Mouse (Mus musculus): ENCODE measurements at regions not wholly inside any gene's neighbourhood (a gene's known extent, or its start where the extent isn't known, plus 50 kb on each side); places are given as distances from the start of the nearest gene placed in this dataset.
A peak's percentile ranks its signal among the peaks of the same experiment; 100 is the strongest.

DNA sequence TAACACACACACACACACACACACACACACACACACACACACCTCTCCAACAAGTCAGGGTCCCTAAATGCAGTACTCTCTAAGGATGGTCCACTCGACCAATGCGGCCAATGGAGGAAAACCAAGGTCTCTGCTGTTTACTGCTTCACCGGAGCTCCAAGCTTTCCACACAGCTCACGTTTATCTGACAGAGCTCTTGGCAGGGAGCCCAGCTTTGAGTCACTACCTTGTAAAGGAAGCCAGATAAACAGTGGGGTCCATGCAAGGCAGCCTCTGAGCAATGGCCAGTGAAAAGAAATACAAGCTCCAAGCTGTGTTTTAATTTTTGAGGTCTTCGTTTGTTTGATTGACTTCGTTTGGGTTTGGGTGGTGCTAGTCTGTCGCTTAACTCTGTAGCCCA, 264.9 kb upstream of the Prok2 start (continued):
- TF ChIP-seq POLR2A (IDR thresholded peaks at IDR 0.05; ENCODE audit: control insufficient read depth in 1 of 2, insufficient read depth in 1 of 2, low read depth in 1 of 2, low read length in 2 of 2, poor library complexity in 1 of 2), result no peak
- TF ChIP-seq GABPA (IDR thresholded peaks at IDR 0.05; ENCODE audit: low read depth, low read length), result no peak
- no peak for TF ChIP-seq TAL1 (IDR thresholded peaks at IDR 0.05; ENCODE audit: low read length)
- no peak for TF ChIP-seq RAD21 (IDR thresholded peaks at IDR 0.05; ENCODE audit: low read depth, low read length)
- no peak for TF ChIP-seq ELF1 (IDR thresholded peaks at IDR 0.05; ENCODE audit: low read depth, low read length)
- no peak for TF ChIP-seq MEF2A (IDR thresholded peaks at IDR 0.05; ENCODE audit: extremely low read depth, insufficient replicate concordance, low read depth, low read length, poor library complexity, severe bottlenecking)
- TF ChIP-seq ETS1 (IDR thresholded peaks at IDR 0.05; ENCODE audit: low read depth, low read length), result peak; percentile 71; the same call in 1 of the 2 replicates
- TF ChIP-seq E2F4 (IDR thresholded peaks at IDR 0.05; ENCODE audit: borderline replicate concordance, low read depth, low read length), result no peak
- 0 out of 2 replicates have a peak, but pooled peaks have one; percentile 19 for TF ChIP-seq MAX (IDR thresholded peaks at IDR 0.05; ENCODE audit: low read length)
- TF ChIP-seq POLR2AphosphoS2 (IDR thresholded peaks at IDR 0.05; ENCODE audit: low read length), result no peak
- no peak for TF ChIP-seq CHD2 (IDR thresholded peaks at IDR 0.05; ENCODE audit: low read length)
- no peak for TF ChIP-seq SMC3 (IDR thresholded peaks at IDR 0.05; ENCODE audit: low read depth, low read length)
- no peak for TF ChIP-seq ZNF384 (IDR thresholded peaks at IDR 0.05; ENCODE audit: low read depth, low read length)
- TF ChIP-seq NELFE (IDR thresholded peaks at IDR 0.05; ENCODE audit: low read depth, low read length), result no peak
- no peak for TF ChIP-seq MXI1 (IDR thresholded peaks at IDR 0.05; ENCODE audit: low read depth, low read length)
- peak; percentile 66 to 87 for TF ChIP-seq EP300 (IDR thresholded peaks at IDR 0.05; ENCODE audit: low read depth in 1 of 2, low read length in 2 of 2)
- 0 out of 2 replicates have a peak, but pooled peaks have one; percentile 29 for TF ChIP-seq MYC (IDR thresholded peaks at IDR 0.05; ENCODE audit: low read depth, low read length)
- no peak for TF ChIP-seq ZC3H11A (IDR thresholded peaks at IDR 0.05; ENCODE audit: low read depth, low read length)
- no peak for TF ChIP-seq NRF1 (IDR thresholded peaks at IDR 0.05; ENCODE audit: insufficient read depth, low read depth, low read length, poor library complexity, severe bottlenecking)
- peak; percentile 72 for TF ChIP-seq RCOR1 (IDR thresholded peaks at IDR 0.05; ENCODE audit: low read depth, low read length)

DNA sequence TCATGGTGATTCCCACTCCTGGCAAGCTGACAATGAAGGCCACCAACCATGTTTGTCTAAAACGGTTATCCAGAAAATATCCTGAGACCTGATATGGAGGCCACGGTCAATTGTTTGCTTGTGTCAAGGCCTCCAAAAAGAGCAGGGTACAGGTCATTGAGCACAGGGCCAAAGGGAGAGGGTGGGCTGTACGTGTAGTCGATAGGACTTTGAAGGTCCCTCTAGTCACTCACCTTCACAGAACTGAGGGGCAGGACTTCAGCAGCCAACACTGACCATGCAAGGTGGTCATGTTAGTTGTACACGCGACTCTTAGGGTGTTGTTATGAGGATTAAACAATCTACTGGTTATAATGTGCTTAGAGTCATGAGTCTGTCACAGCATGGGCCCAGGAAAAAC, 264.4 kb upstream of the Prok2 start:
- DNase-seq (ENCODE audit: low read depth, low spot score), result no peak
- H3K27ac ChIP-seq (ENCODE audit: control insufficient read depth, low read depth, low read length), result no peak overlapping the region
- no peaks in the 10 kb centered on the region for H3K79me2 ChIP-seq (ENCODE audit: control insufficient read depth, insufficient read depth, low read length, poor library complexity)
- peaks cover 0 to 24% of the 10 kb centered on the region in 2 experiments; a peak in 2 of 4 replicates for H3K4me1 ChIP-seq (ENCODE audit: control insufficient read depth in 1 of 2, insufficient read depth in 2 of 2, low read length in 2 of 2)
- no peaks in the 10 kb centered on the region; a peak in 2 of 4 replicates for H3K36me3 ChIP-seq (ENCODE audit: control insufficient read depth in 1 of 2, insufficient read depth in 2 of 2, low read length in 2 of 2)
- no peak overlapping the region for H3K9ac ChIP-seq (ENCODE audit: control insufficient read depth, low read depth, low read length, poor library complexity, severe bottlenecking)
- H3K4me3 ChIP-seq (ENCODE audit: control insufficient read depth in 1 of 2, insufficient read depth in 1 of 2, low read depth in 2 of 2, low read length in 2 of 2), result no peak overlapping the region
- no peaks in the 10 kb centered on the region for H3K27me3 ChIP-seq (ENCODE audit: control insufficient read depth in 1 of 2, insufficient read depth in 2 of 2, low read length in 2 of 2)
- H3K9me3 ChIP-seq (replicated peaks; ENCODE audit: insufficient read depth, low read length), result no peaks in the 10 kb centered on the region
- TF ChIP-seq USF1 (IDR thresholded peaks at IDR 0.05; ENCODE audit: low read depth, low read length), result no peak
- no peak for TF ChIP-seq POLR2AphosphoS2 (IDR thresholded peaks at IDR 0.05; ENCODE audit: low read length)
- no peak for TF ChIP-seq JUND (IDR thresholded peaks at IDR 0.05; ENCODE audit: low read depth, low read length)
- no peak for TF ChIP-seq TBP (IDR thresholded peaks at IDR 0.05; ENCODE audit: low read depth, low read length)
- no peak for TF ChIP-seq KAT2A (conservative IDR thresholded peaks at IDR 0.05; ENCODE audit: low read depth, low read length)
- TF ChIP-seq MAX (IDR thresholded peaks at IDR 0.05; ENCODE audit: low read length), result no peak
- TF ChIP-seq UBTF (IDR thresholded peaks at IDR 0.05; ENCODE audit: borderline replicate concordance, insufficient read depth, low read depth, low read length), result no peak
- TF ChIP-seq ZKSCAN1 (IDR thresholded peaks at IDR 0.05; ENCODE audit: low read depth, low read length), result no peak

Data from MEL (cell line).